Comparison of ENCODE assay signal across 13 mouse cellular contexts in genomic region chr3:152888116-152888515, GRCm38 (mm10).
"Had no signal": no experiment of that assay in that cellular context is flagged by ENCODE, and none has a peak within 500 bp of the region (broad histone marks: within the 10 kb centered on the region; RNA-seq: fewer than 3 reads in every experiment).

No protein-coding gene starts in this region.

- H3K27me3 ChIP-seq: liver, embryonic 15.5 days; neural tube, embryonic 13.5 days had no signal

- H3K4me1 ChIP-seq: limb, embryonic 10.5 days; liver, embryonic 15.5 days had no signal

- H3K36me3 ChIP-seq: limb, embryonic 10.5 days; liver, embryonic 15.5 days; neural tube, embryonic 13.5 days had no signal

- H3K9ac ChIP-seq: liver, embryonic 15.5 days; neural tube, embryonic 13.5 days had no signal

- H3K4me3 ChIP-seq: left cerebral cortex, adult 2 months; limb, embryonic 10.5 days; liver, embryonic 15.5 days; neural tube, embryonic 13.5 days had no signal

- DNase-seq: kidney, postnatal 10 days; kidney, postnatal 4 days; lung, adult 2 months; lung, postnatal 10 days; midbrain, embryonic 14.5 days; thymus, postnatal 4 days had no signal

- H3K4me2 ChIP-seq: liver, embryonic 11.5 days; liver, embryonic 15.5 days; neural tube, embryonic 13.5 days had no signal

- H3K9me3 ChIP-seq: limb, embryonic 10.5 days; liver, embryonic 15.5 days; neural tube, embryonic 13.5 days had no signal

- H3K27ac ChIP-seq: left cerebral cortex, adult 2 months; limb, embryonic 10.5 days; liver, embryonic 15.5 days; macrophage; neural tube, embryonic 13.5 days; stomach, postnatal 0 days had no signal
